Mouse (Mus musculus) embryo, embryonic 11.5 days (tissue): ENCODE data around the gene Mlxipl.
A peak's percentile ranks its signal among the peaks of the same experiment; 100 is the strongest.
"Not testable (repeated sequence)": the region's sequence is repeated elsewhere in the genome, so short reads cannot be mapped to it uniquely, and the experiment has no call there.

Source experiments
- DNase-seq: peaks from one replicate; pipeline ENCODE4 v3.0.0-alpha.2; 2012; ENCODE audit warnings: low read depth, low spot score

The Mlxipl gene

DNA sequence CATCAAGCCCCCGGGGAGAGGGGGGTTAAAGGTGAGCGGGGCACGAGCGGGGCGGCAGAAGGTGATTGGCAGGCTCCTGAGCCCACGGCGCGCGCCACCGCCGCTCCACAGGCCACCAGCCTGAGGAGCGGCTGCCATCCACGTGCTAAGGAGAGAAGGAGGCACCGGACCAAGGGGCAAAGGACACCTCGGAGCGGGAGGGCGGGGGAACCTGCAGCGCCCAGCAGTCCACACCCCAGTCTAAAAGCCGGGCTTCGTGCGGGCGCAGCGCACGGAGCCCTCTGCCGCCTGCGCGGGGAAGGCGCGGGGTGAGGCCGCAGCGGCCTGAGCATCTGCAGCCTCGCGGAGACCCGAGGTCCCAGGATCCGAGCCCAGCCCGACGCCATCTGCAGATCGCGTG, at the start of gene Mlxipl:
Gene Mlxipl, plus strand, starts transcription at position 238 of the 400 bp plus-strand sequence.
- DNase-seq: no peak

DNA sequence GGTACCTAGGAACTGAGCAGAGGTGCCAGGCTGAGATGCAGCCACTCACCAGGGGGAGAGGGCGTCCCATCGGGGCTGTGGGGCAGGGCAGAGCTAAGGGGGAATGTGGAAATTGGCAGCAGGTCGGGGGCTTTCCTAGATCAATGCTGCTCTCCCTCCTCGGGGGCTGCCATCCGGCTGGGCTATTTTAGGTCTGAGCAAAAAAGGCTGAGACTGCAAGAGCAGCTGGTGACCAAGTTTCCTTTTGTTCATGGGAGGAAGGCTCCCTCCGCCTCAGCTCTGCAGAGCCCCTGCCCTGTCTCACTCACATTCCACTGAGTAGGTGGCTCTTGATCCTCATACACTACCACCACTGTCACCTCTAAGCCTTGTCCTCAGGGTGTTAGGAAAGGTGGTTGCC, 49.6 kb upstream of the Mlxipl start:
- no peak for DNase-seq

DNA sequence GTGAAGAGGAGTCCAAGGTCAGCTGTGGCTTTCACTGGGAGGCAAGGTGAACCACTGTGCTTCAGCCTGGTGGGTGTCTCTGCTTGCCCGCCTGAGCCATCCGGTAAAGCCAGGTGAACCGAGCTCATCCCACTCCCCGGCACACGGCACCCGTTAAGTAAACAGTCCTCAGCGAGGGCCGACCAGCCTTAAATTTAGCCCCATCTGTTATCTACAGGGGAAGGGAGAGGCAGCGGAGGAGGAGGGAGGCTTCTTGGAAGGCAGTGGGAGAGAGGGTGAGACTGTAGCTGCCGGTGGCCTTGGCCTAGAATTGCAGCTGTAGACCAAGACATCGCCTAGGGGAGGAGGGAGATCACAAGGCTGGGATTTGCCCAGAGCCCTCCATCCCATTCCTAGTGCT, 48.9 kb upstream of the Mlxipl start:
- no peak for DNase-seq

DNA sequence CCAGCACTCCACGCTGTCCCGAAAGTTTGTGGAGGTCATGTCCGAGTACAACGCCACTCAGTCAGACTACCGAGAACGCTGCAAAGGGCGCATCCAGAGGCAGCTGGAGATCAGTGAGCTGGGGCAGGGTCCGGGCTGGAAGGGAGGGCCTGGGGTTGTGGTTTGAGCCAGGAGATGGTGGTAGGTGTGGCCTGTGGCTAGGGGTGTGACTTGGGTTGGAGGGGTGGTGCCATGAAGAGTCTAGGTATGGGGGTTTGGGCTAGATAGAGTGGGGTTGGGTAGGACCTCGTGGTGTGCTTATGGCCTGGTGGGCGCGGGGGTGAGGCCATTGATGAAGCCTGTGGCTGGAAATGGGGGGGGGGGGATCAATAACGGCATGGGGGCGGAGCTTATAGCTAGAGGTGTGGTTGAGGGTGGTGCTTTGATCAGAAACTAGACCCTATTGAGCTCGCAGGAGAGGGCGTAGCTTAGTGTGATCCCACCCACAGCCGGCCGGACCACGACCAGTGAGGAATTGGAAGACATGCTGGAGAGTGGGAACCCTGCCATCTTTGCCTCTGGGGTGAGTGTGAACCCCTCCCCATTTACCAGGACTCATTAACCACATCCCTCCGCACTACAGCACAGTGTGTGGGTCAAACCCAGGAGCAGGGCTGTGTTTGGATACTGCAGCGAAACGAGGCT, 47.4 kb upstream of the Mlxipl start:
- no peak for DNase-seq

DNA sequence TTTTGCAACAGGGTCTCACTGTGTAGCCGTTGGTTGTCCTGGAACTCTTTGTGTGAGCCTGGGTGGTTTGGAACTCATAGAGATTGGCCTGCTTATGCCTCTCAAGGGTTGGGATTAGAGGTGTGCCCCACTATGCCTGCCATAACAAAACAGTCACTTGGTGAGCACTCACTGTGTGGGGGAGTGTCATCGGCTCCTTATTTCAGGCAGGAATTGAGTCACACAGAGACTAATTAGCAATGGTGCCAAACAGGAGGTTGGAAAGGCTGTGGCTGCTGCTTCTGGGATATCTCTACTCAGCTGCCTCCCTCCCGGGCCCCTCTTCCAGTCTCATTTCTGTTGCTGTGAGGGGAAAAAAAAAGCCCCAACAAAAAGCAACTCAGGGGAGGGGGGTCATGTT, 45.1 kb upstream of the Mlxipl start:
- DNase-seq: no peak

DNA sequence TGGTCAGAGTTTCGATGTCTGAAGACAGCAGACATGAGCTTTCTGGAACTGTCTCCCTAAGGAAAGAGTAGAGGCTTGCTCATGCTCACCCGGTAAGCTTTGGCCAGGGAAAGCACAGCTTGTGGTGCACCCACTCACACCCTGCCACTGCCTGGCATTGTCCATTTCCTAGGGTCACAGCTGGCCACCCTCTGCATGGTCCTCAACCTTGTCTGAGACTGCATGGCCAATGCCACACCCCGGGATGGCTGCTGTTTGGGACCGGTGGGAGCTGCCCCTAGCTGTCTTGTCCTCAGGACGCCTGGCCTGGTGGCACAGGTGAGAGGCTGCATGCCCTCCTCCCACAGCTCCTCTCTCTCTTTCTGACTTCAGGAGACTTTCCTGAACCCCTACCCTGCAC, 41.2 kb upstream of the Mlxipl start:
- no peak for DNase-seq

DNA sequence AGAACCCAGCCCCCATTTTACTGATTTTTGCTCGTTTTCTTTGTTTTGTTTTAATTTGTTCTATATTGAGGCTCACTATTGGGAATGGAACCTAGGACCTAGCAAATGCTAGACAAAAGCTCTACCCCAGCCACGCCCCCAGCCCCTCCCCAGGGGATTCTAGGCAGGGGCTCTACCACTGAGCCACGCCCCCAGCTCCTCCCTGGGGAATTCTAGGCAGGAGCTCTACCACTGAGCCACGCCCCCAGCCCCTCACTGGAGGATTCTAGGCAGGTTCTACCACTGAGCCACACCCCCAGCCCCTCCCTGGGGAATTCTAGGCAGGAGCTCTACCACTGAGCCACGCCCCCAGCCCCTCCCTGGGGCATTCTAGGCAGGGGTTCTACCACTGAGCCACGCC, 40.4 kb upstream of the Mlxipl start:
- not testable (repeated sequence) for DNase-seq

DNA sequence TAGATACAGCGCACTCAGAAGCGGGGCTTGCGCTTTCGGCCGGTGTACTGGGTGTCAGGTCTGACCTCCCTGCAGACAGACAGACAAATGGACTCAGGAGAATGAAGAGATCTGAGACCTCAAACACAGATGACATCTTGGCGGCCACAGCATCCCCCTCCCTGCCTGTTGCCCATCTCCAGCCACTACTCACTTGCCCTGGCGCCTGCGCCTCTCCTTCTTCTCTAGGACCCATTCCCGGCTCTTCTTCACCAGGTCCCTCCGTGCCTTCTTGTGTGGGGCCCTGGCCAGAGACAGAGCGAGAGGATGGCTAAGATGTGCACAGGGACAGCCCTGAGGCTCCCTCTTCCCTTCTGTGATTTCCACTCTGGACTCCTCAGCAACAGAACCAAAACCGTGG, 36.3 kb upstream of the Mlxipl start:
- DNase-seq: no peak

DNA sequence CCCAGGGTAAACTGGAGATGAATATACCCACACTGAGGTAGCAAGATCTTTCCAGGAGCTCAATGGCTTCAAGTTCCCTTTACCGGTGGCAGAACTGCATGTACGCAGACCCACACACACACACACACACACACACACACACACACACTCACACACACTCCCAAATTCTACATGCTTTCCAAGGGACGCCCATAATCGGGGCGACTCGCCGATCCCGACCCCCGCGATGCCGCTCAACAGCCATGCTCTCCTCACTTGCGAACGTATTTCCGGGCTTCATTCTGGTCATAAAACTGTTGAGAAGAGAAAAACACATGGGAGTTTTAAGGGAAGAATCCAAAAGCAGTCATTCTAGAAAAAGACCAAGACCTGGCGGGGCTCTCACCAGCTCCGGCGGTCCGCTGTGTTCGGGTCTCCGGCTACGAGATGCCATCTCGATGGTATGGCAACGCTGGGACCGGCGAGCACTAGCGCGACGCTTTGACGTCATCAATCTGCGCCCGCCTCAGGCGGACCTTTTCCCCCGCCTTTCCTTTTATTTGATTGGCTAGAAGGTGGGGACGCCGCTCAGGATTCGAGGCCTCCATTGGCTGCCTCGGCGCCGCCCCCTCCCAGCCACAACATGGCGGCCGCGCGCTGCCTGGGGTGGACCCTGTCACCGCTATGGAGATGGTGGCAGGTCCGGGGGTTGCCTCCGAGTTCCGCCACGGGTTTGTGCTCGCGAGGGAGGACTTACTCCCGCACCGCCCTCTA, 25.9 kb upstream of the Mlxipl start, which contains the start of gene Dnajc30:
Gene Dnajc30, plus strand, starts transcription at position 574 of the 753 bp plus-strand sequence.
- DNase-seq: peak; percentile 95

DNA sequence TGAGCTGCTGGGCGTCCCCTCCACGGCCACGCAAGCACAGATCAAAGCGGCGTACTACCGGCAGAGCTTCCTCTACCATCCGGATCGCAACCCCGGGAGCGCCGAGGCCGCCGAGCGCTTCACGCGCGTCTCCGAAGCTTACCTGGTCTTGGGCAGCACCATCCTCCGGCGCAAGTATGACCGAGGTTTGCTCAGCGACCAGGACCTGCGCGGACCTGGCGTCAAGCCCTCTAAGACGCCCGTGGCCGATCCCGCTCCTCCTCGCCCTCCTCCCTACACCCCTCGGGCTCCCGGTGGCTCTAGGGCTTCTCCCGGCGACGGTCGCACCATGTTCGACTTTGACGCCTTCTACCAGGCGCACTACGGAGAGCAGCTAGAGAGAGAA, 25.3 kb upstream of the Mlxipl start:
- DNase-seq: no peak

DNA sequence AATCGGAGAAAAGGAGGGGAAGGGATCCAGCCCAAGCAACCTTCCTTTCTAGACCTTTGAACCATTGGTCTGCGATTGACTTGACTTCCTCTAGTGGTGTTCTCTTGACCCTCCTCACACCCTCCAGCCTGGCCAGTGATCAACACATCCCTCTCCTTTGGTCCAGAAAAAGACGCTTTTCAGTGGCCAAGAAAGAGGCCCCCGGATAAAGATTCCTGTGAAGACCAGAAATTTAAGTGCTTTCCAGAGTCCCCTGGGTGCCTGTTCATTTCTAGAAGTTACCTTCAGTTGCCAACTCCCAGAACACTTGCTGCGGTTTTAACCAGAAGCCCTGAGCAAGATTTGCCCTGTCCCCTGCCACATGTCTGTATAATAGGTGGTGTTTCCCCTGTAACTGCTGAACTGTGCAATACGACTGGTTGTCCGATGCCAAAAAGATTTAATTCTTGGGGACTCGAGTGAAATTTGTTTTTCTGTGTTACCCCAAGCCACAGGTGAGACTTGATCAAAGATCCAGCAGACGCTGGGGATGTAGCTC, 24.7 kb upstream of the Mlxipl start, which contains the start of gene Bud23:
Gene Bud23, minus strand, starts transcription at position 51 of the 538 bp plus-strand sequence.
- not testable (repeated sequence) for DNase-seq

DNA sequence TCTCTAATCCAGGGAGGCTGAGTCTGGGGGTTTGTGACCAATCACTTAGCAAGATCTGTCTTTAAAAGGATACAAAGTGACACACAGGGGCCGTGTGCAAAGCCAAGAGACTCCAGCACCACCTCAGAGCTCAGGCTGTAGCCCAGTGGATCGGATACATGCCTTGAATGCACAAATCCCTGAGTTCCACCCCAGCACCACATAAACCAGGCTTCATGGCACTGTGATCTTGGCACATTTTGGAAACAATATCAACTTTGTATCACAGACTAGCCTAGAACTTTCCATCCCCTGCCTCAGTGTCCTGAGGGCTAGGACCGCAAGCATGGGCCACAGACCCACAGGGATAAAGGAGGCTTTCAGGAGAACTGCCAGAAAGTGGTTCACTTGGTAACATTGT, 23.7 kb upstream of the Mlxipl start:
- DNase-seq: no peak

DNA sequence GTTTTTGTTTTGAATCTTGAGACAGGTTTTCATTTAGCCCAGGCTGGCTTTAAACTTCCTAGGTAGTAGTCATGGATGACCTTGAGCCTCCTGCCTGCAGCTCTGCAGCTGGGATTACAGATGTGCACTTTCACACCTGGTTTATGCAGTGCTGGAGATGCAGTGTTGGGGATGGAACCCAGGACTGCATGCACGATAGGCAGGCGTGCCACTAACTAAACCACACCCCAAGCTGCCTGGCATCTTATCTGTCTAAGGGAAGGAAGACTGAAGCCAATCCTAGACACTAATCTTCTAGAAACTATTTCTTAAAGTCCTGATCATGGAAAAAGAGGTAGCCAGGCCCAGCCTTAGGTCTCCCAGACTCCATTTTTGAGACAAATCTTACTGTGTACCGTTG, 19.2 kb upstream of the Mlxipl start:
- no peak for DNase-seq

DNA sequence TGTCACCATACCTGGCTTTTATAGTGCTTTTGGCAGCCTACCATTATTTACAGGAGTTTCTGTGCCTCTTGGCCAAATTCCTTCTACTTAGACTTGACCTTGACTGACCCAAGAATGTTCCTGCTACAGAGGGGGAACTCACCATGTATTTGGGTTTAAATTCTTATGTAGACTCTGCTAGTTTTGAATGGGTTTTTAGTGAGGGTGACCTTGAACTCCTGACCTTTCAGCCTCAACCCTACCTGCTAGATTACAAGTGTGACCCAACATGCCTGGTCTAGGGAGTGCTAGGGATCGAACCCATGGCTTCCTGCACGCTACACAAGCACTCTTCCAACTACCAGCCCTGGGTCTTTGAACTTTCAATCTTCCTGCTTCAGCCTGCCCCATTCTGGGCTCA, 17.6 kb upstream of the Mlxipl start:
- DNase-seq: no peak

DNA sequence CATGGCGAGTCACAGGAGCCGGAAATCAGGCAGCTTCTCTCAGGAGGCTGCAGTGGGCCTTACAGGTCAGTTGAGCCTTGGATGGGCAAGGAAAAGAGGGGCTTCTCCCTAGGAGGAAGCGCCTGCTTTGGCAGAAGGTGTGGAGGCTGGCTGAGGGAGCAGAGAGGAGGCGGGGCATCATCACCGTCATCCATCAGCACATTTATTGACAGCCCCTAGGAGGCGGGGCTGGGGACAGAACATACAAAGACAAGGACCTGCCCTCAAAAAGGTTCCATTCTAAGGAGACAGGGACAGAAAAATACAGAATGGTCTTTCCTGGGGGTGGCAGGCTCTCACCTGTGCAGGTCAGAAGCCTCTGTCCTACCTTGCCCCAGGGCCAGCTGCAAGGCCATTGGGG, 17.0 kb upstream of the Mlxipl start:
- no peak for DNase-seq

DNA sequence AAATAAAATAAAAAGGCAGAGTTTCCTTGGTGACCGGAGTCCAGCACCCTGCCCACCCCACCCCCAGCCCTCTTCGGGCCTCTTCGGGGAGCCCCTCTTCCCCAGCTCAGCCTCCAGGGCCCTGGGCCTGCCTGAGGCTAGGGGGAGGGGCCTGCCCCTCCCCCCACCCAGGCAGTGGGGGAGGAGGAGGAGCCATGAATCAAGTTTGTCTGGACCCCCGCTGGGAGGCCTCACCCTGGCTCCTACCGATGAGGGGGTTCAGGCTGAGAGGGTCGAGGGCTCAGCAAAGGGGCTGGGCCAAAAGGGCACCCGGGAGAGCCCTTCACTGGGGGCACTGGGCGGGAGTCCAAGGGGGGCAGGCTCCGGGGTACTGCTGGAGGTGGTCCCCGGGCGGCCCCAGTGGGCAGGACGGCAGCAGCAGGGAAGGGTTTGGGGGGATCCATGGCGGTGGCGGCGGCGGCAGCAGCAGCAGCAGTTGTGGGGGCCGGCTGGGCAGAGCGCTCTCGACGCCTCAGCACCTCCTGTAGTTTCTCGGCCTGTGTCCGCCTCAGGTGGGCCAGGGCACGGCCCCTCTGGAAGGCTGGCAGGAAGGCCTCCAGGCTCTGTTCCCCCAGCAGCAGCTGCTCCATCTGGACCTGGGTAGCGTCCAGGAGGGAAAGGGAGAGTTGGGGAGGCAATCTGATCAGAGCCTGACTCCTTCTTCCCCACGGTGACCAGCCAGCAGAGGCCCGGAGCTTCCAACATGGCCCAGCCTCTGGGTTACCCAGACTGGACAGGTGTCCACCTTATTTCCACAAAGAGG, 16.1 kb upstream of the Mlxipl start:
- no peak for DNase-seq

DNA sequence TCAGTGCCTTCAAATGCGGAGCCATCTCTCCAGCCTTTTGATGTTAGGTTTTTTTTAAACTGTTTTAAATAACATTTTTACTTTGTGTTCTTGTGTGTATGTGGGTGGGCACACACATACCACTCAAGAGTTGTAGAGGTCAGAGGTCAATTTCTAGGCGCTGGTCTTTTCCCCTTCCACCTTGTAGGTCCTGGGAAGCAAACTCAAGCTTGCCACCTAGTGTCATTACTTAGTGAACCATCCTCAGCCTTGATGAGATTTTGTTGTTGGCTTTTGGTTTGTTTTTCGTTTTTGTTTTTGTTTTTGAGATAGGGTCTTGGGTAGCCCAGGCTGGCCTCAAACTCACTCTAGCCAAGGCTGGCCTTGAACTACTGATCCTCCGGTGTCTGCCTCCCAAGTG, 14.0 kb upstream of the Mlxipl start:
- no peak for DNase-seq

DNA sequence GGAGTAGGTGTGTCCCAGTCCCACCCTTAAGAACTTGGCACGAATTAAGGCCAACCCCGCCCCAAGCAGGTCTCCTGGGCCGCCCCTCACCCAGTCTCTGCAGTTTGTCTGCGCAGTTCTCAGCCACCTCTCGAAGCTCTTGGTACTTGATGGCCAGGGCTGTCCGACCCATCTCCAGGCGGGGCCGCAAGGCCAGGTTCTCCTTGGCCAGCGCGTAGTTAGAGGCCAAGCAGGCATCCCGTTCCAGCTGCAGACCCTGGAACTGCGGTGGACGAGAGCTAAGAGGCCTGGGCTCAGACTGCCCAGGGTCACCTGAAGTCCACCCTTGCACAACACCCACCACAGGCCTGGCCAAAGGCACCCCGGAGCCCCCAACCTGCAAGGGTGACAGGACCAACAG, 13.3 kb upstream of the Mlxipl start:
- DNase-seq: no peak

DNA sequence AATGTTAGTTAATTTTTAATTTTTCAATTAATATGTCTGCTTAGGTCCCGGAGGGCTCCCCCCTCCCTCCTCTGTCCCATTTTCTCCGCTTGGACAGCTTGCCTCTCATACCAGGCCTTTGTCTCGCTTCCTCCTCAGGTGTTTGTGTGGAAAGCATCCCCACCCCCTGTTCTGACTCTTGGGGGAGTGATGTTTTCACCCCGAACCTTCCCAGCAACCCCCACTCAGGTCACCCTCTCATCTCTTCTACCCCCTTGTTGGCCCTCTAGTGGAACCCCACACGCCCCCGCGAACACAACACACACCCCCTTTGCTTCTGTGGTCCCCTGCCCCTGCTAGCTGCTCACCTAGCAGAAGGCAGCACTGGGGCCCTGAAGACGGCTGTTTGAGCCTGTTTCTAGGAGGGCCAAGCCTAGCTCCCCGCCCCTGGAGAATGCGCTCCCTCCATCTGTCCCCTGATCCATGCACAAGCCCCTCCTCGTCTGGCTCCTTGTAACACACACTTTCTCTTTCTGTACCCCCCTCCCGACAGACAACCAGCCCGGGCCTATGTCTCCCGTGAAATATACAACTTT, 12.7 kb upstream of the Mlxipl start:
- no peak for DNase-seq

DNA sequence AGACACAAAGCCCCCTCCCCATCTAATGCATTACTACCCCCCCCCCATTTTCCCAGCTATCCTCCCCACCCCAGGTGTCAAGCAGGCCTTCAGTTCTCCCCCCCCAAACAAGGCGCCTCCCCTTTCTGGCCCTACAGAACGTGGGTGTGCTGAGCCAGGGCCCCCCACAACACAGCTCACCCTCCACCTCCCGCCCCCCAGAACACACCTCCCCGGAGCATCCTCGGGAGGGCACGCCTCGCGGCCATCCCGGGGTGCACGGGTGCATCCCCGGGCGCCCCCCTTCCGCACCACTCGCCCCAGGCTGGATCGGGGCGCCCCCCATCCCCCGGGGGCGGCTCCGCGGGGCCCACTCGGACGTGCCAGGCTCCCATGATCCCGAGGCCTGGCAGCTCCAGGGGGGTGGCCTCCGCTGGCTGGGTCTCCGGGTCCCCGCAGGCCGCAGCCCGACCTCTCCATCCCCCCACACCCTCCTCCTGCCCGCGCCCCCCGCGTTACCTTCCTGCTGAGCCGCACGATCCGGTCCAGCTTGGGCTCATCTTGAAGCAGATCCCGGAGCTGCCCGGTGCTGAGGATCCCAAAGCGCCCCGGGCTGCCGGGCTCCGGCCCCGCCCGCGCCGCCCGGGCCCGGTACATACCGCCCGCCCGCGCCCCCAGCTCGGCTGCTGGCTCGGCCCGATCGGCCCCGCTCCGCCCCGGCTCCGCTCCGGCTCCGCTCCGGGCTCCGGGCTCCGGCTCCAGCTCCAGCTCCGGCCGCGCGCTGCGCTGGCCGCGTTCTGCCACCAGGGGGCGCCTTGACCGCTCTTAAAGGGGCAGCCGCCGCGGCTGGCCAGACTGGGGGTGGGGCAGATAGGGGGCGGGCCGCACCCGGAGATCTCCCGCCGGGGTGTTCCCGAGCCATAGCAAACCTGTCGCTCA, 11.9 kb upstream of the Mlxipl start, which contains the start of gene Vps37d:
Gene Vps37d, minus strand, starts transcription at position 703 of the 918 bp plus-strand sequence.
- peak; percentile 89 for DNase-seq

DNA sequence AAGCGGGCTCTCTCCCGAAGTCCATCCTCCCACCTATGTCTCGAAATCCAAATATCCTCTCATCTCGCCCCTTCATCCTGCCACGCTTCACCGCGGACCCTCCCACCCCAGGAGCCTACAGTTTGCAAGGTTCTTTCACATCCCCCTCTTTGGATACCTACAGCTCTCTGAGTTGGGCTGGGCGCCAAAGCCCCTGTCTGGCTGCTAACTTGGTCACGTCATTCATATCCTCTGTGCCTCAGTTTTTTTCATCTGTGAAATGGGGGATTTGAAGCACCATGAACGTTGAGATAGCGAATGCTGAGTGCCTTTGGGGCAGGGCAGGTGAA, 11.2 kb upstream of the Mlxipl start:
- DNase-seq: no peak
